Mouse (Mus musculus): Measurements from ENCODE around the gene 1700061G19Rik. TPM values are rescaled to one million over a fixed set of nuclear protein-coding genes. Genes with fewer than 3 reads are reported as not detected.

Gene 1700061G19Rik
- total and polyA plus RNA-seq, 3 experiments = 0.08 to 0.29 TPM; not detected in 1

DNA sequence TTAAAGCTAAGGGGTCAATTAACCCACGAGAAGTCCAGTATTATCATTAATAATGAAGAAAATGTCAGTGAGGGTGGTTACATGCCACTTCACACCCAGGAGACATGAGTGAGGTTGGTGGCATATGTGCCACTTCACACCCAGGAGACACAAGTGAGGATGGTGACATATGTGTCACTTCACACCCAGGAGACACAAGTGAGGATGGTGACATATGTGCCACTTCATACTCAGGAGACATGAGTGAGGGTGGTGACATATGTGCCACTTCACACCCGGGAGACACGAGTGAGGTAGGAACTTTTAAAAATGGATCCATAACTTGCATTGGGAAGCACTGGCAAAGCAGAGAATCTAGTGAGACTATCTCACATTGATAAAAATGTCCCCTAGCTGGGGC, 24.1 kb upstream of the 1700061G19Rik start:
- Histone ChIP-seq H3K27me3 (replicated peaks) (peaks cover 43% of the 10 kb centered on the region), H3K4me2 (ENCODE audit: insufficient read depth, low read depth, poor library complexity, severe bottlenecking) (no peak overlapping the region), H3K9me3 (replicated peaks; ENCODE audit: low read length) (no peaks in the 10 kb centered on the region), H3K79me2 (replicated peaks; ENCODE audit: control insufficient read depth, extremely low read depth, insufficient read depth, poor library complexity, severe bottlenecking) (no peaks in the 10 kb centered on the region), H3K9ac (ENCODE audit: insufficient read depth, low read depth) (no peak overlapping the region), H3K27ac (ENCODE audit: insufficient read depth, low read depth) (no peak overlapping the region), H3K4me3 (replicated peaks in 1 of 3; ENCODE audit: low read depth in 2 of 3, low read length in 2 of 3, poor library complexity in 1 of 3) (no peak overlapping the region), H3K36me3 (replicated peaks in 1 of 2; ENCODE audit: control insufficient read depth in 1 of 2, insufficient read depth in 1 of 2, low read length in 1 of 2) (no peaks in the 10 kb centered on the region), H3K4me1 (ENCODE audit: control insufficient read depth in 1 of 2, insufficient read depth in 2 of 2) (peaks cover 3 to 4% of the 10 kb centered on the region in 2 experiments; a peak in 2 of 4 replicates)
- dilution Hi-C loops (cut with MboI; ENCODE audit: extremely low pct_ligation_motif_present, extremely low pct_unique_long_range_greater_than_20kb, low sequenced_read_pairs) (no loop called here), in situ Hi-C loops (cut with MboI; ENCODE audit: low pct_ligation_motif_present, low pct_unique_long_range_greater_than_20kb, low sequenced_read_pairs) (no loop called here)
- TF ChIP-seq RCOR1 (conservative IDR thresholded peaks at IDR 0.05; ENCODE audit: low read depth, low read length) (no peak), KAT2A (IDR thresholded peaks at IDR 0.05; ENCODE audit: insufficient replicate concordance, low read length) (no peak)
- DNase-seq (ENCODE audit: extremely low read depth) = no peak

DNA sequence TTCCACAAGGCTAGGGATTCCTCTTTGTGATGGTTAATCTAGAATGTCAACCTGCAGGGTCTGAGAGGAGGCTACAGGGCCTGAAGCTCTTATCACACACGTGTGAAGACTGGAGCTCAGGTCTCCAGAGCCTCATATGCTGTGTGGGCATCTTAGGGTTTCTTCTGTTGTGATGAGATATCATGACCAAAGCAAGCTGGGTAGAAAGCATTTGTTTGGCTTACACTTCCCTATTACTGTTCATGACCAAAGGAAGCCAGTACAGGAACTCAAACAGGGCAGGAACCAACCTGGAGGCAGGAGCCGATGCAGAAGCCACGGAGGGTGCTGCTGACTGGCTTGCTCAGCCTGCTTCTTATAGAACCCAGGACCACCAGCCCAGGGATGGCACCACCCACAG, 19.9 kb upstream of the 1700061G19Rik start:
- Histone ChIP-seq H3K27me3 (replicated peaks) (peaks cover 19% of the 10 kb centered on the region), H3K36me3 (replicated peaks in 1 of 2; ENCODE audit: control insufficient read depth in 1 of 2, insufficient read depth in 1 of 2, low read length in 1 of 2) (no peaks in the 10 kb centered on the region), H3K4me3 (replicated peaks in 1 of 3; ENCODE audit: low read depth in 2 of 3, low read length in 2 of 3, poor library complexity in 1 of 3) (no peak overlapping the region), H3K9ac (ENCODE audit: insufficient read depth, low read depth) (no peak overlapping the region), H3K4me1 (ENCODE audit: control insufficient read depth in 1 of 2, insufficient read depth in 2 of 2) (peaks cover 3 to 4% of the 10 kb centered on the region in 2 experiments; a peak in 2 of 4 replicates), H3K4me2 (ENCODE audit: insufficient read depth, low read depth, poor library complexity, severe bottlenecking) (no peak overlapping the region), H3K9me3 (replicated peaks; ENCODE audit: low read length) (no peaks in the 10 kb centered on the region), H3K27ac (ENCODE audit: insufficient read depth, low read depth) (no peak overlapping the region), H3K79me2 (replicated peaks; ENCODE audit: control insufficient read depth, extremely low read depth, insufficient read depth, poor library complexity, severe bottlenecking) (no peaks in the 10 kb centered on the region)
- no peak for DNase-seq (ENCODE audit: extremely low read depth)
- dilution Hi-C loops (cut with MboI; ENCODE audit: extremely low pct_ligation_motif_present, extremely low pct_unique_long_range_greater_than_20kb, low sequenced_read_pairs) = no loop called here
- TF ChIP-seq JUN (IDR thresholded peaks at IDR 0.05; ENCODE audit: insufficient read depth, low read depth, low read length) = no peak
- no peak for TF ChIP-seq USF1 (IDR thresholded peaks at IDR 0.05; ENCODE audit: low read depth, low read length)
- TF ChIP-seq PAX5 (IDR thresholded peaks at IDR 0.05; ENCODE audit: low read length) = no peak
- TF ChIP-seq MXI1 (IDR thresholded peaks at IDR 0.05; ENCODE audit: low read depth, low read length) = no peak
- no peak for TF ChIP-seq MAX (IDR thresholded peaks at IDR 0.05; ENCODE audit: low read length)
- TF ChIP-seq USF2 (conservative IDR thresholded peaks at IDR 0.05; ENCODE audit: low read depth, low read length) = no peak
- no peak for TF ChIP-seq ZC3H11A (IDR thresholded peaks at IDR 0.05; ENCODE audit: low read depth, low read length)
- no peak for TF ChIP-seq NELFE (IDR thresholded peaks at IDR 0.05; ENCODE audit: low read depth, low read length)
- no peak for TF ChIP-seq UBTF (IDR thresholded peaks at IDR 0.05; ENCODE audit: low read depth, low read length)
- no peak for TF ChIP-seq EP300 (IDR thresholded peaks at IDR 0.05; ENCODE audit: low read length)
- TF ChIP-seq NRF1 (IDR thresholded peaks at IDR 0.05; ENCODE audit: low read depth, low read length) = no peak
- no peak for TF ChIP-seq JUND (conservative IDR thresholded peaks at IDR 0.05; ENCODE audit: low read depth, low read length)
- no peak for TF ChIP-seq POLR2A (IDR thresholded peaks at IDR 0.05; ENCODE audit: low read depth, low read length)
- TF ChIP-seq ZMIZ1 (IDR thresholded peaks at IDR 0.05; ENCODE audit: low read depth, low read length) = no peak
- no peak for TF ChIP-seq SIN3A (IDR thresholded peaks at IDR 0.05; ENCODE audit: low read length)
- no peak for TF ChIP-seq ETS1 (conservative IDR thresholded peaks at IDR 0.05; ENCODE audit: low read depth, low read length)
- in situ Hi-C loops (cut with MboI; ENCODE audit: low pct_ligation_motif_present, low pct_unique_long_range_greater_than_20kb, low sequenced_read_pairs) = no loop called here

All from CH12.LX (cell line).